Mouse (Mus musculus) kidney, embryonic 14.5 days (tissue): ENCODE measurements at regions not wholly inside any gene's neighbourhood (a gene's known extent, or its start where the extent isn't known, plus 50 kb on each side); places are given as distances from the start of the nearest gene placed in this dataset.

Experiments
- ATAC-seq: fragments of 200-750 bp; cut with Nextera tagmentation; 2 replicates; pipeline ENCODE4 v1.8.0; 2017; ENCODE audit warnings: moderate number of reproducible peaks, mild to moderate bottlenecking, moderate TSS enrichment, moderate library complexity; ENCODE audit not compliant: low FRiP score, low TSS enrichment
- H3K27ac ChIP-seq: fragments of 300-500 bp; sonication (generic); 2 replicates; pipeline ENCODE4 v1.5.1; 2014; ENCODE audit warnings: low read depth, mild to moderate bottlenecking, low read length, moderate library complexity, mixed read lengths
- H3K27me3 ChIP-seq: fragments of 300-500 bp; sonication (generic); 2 replicates; pipeline ENCODE4 v1.6.1; 2014; ENCODE audit warnings: mild to moderate bottlenecking, low read length; ENCODE audit not compliant: control insufficient read depth, insufficient read depth
- H3K36me3 ChIP-seq: fragments of 300-500 bp; sonication (generic); 2 replicates; pipeline ENCODE4 v1.6.1; 2014; ENCODE audit warnings: low read length, mixed read lengths; ENCODE audit not compliant: control insufficient read depth, insufficient read depth
- H3K4me1 ChIP-seq: fragments of 300-500 bp; sonication (generic); 2 replicates; pipeline ENCODE4 v1.6.1; 2014; ENCODE audit warnings: low read length, mixed read lengths; ENCODE audit not compliant: control insufficient read depth, insufficient read depth
- H3K4me2 ChIP-seq: fragments of 300-500 bp; sonication (generic); replicated peaks from 2 replicates; pipeline ENCODE4 v1.6.1; 2014; ENCODE audit warnings: low read depth, mild to moderate bottlenecking, low read length
- H3K4me3 ChIP-seq: fragments of 300-500 bp; sonication (generic); 2 replicates; pipeline ENCODE4 v1.5.1; 2014; ENCODE audit warnings: mild to moderate bottlenecking, low read length
- H3K9ac ChIP-seq: fragments of 300-500 bp; sonication (generic); 2 replicates; pipeline ENCODE4 v1.6.1; 2014; ENCODE audit warnings: low read depth, mild to moderate bottlenecking, low read length, moderate library complexity
- H3K9me3 ChIP-seq: fragments of 300-500 bp; sonication (generic); 2 replicates; pipeline ENCODE4 v1.6.1; 2016; ENCODE audit warnings: low read length; ENCODE audit not compliant: control insufficient read depth
- WGBS: fragments of 180-500 bp; shearing (Covaris S2); extraction: QIAGEN DNeasy Blood & Tissue Kit; methylation state at CpG from one replicate; pipeline ENCODE4 v1.1.7; 2014; 5-methylcytosine and 5-hydroxymethylcytosine counted together

- ATAC-seq: no peak
- Histone ChIP-seq H3K4me2 (no peak overlapping the region), H3K36me3 (no peaks in the 10 kb centered on the region), H3K4me3 (no peak overlapping the region), H3K9ac (no peak overlapping the region), H3K4me1 (no peaks in the 10 kb centered on the region), H3K27me3 (no peaks in the 10 kb centered on the region), H3K9me3 (no peaks in the 10 kb centered on the region), H3K27ac (no peak overlapping the region)
- 86% methylated on average over 2 of the region's 2 CpGs for WGBS
Measured at GRCm38 (mm10) chr3:102336184-102336583, 131.7 kb upstream of the Vangl1 start.

- no peak overlapping the region for H3K9ac ChIP-seq
- no peak overlapping the region for H3K4me2 ChIP-seq
- ATAC-seq: 0 out of 2 replicates have a peak, but pooled peaks have one; percentile 46
- no peak overlapping the region for H3K27ac ChIP-seq
- WGBS: 80% methylated on average over 3 of the region's 3 CpGs
- no peaks in the 10 kb centered on the region for H3K36me3 ChIP-seq
- H3K9me3 ChIP-seq: no peaks in the 10 kb centered on the region
- H3K4me3 ChIP-seq: no peak overlapping the region
- H3K27me3 ChIP-seq: no peaks in the 10 kb centered on the region
- no peaks in the 10 kb centered on the region for H3K4me1 ChIP-seq
Measured at GRCm38 (mm10) chr3:102335146-102335545, 130.7 kb upstream of the Vangl1 start.

DNA sequence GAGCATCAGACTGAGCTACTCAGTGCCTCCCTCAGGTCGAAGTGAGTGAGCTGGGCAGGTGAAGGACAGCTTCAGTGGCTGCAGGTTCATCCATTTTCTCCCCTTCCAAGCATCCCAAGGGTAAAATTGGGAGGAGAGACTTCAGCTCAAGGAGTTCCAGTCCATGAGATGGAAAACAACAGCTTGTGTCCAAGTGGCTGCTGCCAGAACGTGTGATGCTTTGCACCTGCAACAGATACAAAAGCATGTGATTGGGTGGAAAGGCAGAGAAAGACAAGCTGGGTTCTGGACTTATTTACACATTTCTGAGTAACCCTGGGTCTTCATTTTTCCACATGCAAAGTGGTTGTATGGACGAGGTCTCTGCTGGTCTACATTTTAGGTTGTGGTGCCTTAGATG is 127.7 kb upstream of the Vangl1 start:
- Histone ChIP-seq H3K36me3 (no peaks in the 10 kb centered on the region), H3K27ac (no peak overlapping the region), H3K4me3 (no peak overlapping the region), H3K27me3 (no peaks in the 10 kb centered on the region), H3K4me2 (no peak overlapping the region), H3K4me1 (no peaks in the 10 kb centered on the region), H3K9me3 (no peaks in the 10 kb centered on the region), H3K9ac (no peak overlapping the region)
- WGBS: 76% methylated on average over 3 of the region's 3 CpGs
- ATAC-seq: no peak

DNA sequence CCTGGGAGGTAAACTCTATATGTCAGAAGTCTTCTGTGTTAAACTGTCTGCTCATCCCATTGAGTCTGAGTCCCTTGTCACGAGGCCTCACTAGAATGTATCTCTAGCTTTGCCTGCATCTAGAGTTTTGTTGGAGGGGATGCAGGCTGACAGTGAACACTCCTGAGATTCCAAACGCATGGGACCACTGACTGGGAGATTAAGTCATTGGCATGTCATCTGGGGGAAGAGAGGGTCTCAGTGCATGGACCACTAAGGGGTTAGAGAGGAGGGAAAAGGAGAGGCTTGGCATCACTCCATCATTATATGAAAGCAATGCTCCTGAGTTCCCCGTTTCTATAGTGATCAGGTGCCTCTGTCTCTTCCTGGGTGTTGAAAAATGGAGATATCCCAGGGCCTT is 114.8 kb upstream of the Vangl1 start:
- 82% methylated on average over 3 of the region's 3 CpGs for WGBS
- no peak for ATAC-seq
- Histone ChIP-seq H3K36me3 (no peaks in the 10 kb centered on the region), H3K27me3 (no peaks in the 10 kb centered on the region), H3K4me2 (no peak overlapping the region), H3K27ac (no peak overlapping the region), H3K4me3 (no peak overlapping the region), H3K9ac (no peak overlapping the region), H3K4me1 (no peaks in the 10 kb centered on the region), H3K9me3 (no peaks in the 10 kb centered on the region)

DNA sequence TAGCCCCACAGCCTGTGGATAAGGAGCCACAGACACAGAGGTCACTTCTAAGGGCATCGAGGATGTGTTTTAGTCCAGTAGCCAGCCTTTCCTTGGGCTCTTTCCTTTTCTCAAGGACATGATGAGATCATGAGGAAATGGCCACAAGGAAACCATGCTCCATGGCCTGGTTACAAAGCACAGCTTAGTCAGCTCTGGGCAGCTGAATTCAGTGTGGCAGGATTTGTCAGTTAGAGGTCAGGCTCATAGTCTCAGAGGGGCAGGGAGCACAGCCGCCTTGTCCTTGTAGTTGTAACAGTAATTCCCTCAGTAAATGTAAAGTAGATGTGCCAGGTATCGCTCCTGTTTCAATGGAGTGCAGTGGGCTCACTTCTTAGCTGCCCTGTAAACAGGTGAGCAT is 111.7 kb upstream of the Vangl1 start:
- H3K27ac ChIP-seq: no peak overlapping the region
- H3K9me3 ChIP-seq: no peaks in the 10 kb centered on the region
- no peak overlapping the region for H3K9ac ChIP-seq
- no peak overlapping the region for H3K4me2 ChIP-seq
- WGBS: 84% methylated on average over 3 of the region's 3 CpGs
- H3K27me3 ChIP-seq: no peaks in the 10 kb centered on the region
- no peak overlapping the region for H3K4me3 ChIP-seq
- H3K36me3 ChIP-seq: no peaks in the 10 kb centered on the region
- H3K4me1 ChIP-seq: 0 out of 2 replicates have a peak, but pooled peaks cover 1% of the 10 kb centered on the region
- no peak for ATAC-seq

DNA sequence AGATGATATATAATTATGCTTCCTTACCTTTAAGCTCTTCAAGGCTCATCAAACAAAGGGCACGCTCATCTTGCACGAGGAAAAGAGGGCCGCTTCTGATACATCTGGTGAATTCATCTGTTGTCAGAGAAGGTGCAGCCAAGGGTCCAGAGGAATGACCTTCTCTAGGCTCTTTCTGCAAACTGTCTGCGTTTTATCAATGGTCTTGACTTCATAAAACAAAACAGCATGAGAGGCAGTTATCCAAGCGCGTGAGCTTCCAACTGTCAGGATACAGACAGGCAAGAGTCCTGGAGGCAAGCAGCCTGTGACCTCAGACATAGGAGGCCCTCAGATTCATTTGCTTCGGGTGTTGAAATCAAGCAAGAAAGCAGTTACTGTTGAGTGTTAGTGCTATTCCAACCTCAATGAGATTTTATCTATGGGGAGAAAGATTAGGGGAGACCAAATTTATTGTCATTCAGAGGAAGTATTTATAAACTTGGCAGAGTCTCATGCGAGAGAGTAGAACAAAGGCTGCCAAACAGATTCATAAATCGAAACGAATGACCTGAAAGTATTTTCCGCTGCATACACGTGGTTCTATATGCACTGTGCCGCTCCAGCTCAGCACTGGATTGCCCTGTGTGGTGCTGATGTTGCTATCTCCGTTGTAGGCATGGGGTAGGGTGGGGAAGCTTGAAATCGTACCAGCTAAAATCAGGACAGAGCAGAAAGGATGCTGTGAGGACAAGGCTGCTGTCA is 107.2 kb upstream of the Vangl1 start:
- ATAC-seq: no peak
- Histone ChIP-seq H3K9ac (no peak overlapping the region), H3K27me3 (no peaks in the 10 kb centered on the region), H3K27ac (no peak overlapping the region), H3K9me3 (no peaks in the 10 kb centered on the region), H3K4me2 (no peak overlapping the region), H3K36me3 (no peaks in the 10 kb centered on the region), H3K4me3 (no peak overlapping the region), H3K4me1 (0 out of 2 replicates have a peak, but pooled peaks cover 3% of the 10 kb centered on the region)
- WGBS: 45% methylated on average over 15 of the region's 15 CpGs

DNA sequence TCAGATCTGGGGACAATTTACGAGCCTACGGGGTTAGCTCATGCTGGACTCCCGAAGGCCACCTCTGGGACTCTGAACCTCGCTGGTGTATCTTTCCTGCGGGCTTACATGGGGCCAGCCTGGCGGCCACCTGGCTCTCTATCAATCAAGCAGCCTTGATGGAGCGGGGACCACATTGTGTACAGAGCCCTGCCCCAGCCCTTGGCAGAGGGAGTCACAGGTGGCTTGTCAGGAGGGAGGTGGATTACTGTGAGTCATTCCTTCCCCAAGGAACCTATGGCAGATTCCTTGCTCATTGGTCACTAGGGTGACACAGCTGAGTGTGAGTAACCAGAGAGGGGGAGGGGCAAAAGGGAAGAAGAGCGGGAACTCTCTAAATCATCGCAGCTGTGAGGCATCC is 105.8 kb upstream of the Vangl1 start:
- Histone ChIP-seq H3K27me3 (no peaks in the 10 kb centered on the region), H3K9me3 (no peaks in the 10 kb centered on the region), H3K4me1 (0 out of 2 replicates have a peak, but pooled peaks cover 3% of the 10 kb centered on the region), H3K4me2 (no peak overlapping the region), H3K4me3 (no peak overlapping the region), H3K27ac (no peak overlapping the region), H3K9ac (no peak overlapping the region), H3K36me3 (no peaks in the 10 kb centered on the region)
- peak; percentile 80 for ATAC-seq
- WGBS: 62% methylated on average over 9 of the region's 9 CpGs

DNA sequence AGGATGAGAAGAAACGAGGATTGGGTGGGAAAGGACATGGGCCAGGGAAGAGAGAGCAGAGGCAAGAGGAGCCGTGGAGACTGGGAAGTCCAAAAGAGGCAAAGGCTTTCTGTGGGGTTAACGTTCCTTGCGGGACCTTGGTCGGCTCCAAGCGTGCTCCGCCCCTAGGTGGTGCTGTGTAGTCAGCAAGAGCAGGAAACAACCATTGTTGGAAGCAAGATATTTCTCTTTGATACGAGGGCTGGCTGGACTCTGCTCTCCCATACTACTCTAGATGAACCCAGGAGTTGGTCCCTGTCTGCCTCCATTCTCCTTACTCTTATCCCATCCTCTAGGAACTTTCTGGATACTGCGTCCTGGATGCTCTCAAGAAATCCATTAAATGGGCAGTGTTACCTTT is 105.3 kb upstream of the Vangl1 start:
- peak; percentile 77; the same call in 1 of the 2 replicates for ATAC-seq
- Histone ChIP-seq H3K4me1 (0 out of 2 replicates have a peak, but pooled peaks cover 3% of the 10 kb centered on the region), H3K9ac (no peak overlapping the region), H3K4me3 (no peak overlapping the region), H3K36me3 (no peaks in the 10 kb centered on the region), H3K4me2 (no peak overlapping the region), H3K27ac (no peak overlapping the region), H3K9me3 (no peaks in the 10 kb centered on the region), H3K27me3 (no peaks in the 10 kb centered on the region)
- 32% methylated on average over 9 of the region's 9 CpGs for WGBS

- H3K36me3 ChIP-seq: no peaks in the 10 kb centered on the region
- no peaks in the 10 kb centered on the region for H3K9me3 ChIP-seq
- no peak overlapping the region for H3K4me2 ChIP-seq
- H3K27ac ChIP-seq: no peak overlapping the region
- WGBS: 79% methylated on average over 1 of the region's 1 CpGs
- no peak for ATAC-seq
- no peak overlapping the region for H3K4me3 ChIP-seq
- H3K4me1 ChIP-seq: 0 out of 2 replicates have a peak, but pooled peaks cover 3% of the 10 kb centered on the region
- no peak overlapping the region for H3K9ac ChIP-seq
- H3K27me3 ChIP-seq: no peaks in the 10 kb centered on the region
Measured at GRCm38 (mm10) chr3:102307656-102308055, 103.2 kb upstream of the Vangl1 start.
